Mouse (Mus musculus) monocyte, adult 5-6 weeks (primary cell): ENCODE data around the gene Slc48a1. TPM values are rescaled to one million over a fixed set of nuclear protein-coding genes. Genes with fewer than 3 reads are reported as not detected.

ENCODE experiments used
- ATAC-seq: fragments of 153-309, 156-312 bp; replicated peaks from 2 replicates; pipeline ENCODE4 v1.8.0; 2017; ENCODE audit warnings: mild to moderate bottlenecking; ENCODE audit not compliant: low TSS enrichment, insufficient number of reproducible peaks, severe bottlenecking, poor library complexity, low FRiP score
- total RNA-seq: library from RNA; stranded (forward); fragments of 200-1000, 200-491, 200-594 nt; gene quantifications from 3 replicates; pipeline ENCODE4 v1.2.3, GENCODE M21; 2017

Slc48a1 gene
- total RNA-seq, 1 experiment from 2014 or later = 20.0 TPM

DNA sequence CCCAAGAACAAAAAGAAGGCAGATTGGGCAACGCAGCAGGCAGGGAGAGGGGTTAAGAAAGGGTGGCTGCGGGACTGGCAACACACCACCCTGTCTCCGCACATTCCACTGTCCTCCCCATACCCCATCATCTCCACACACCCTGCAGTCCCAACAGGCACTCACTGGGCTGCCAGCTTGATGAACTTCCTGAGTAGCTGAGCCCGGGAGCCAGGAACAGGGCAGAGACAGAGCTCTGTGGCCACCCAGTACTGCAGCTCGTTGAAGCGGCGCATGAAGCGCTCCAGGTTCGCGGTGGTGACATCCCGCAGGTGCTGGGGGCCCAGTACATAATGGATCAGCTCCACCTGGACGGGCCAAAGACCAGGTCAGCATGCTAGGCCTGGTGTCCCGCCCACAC, 28.5 kb upstream of the Slc48a1 start:
- no peak for ATAC-seq

GRCm38 (mm10) chr15:97750697-97751096, 27.6 kb upstream of the Slc48a1 start:
- ATAC-seq = 0 out of 2 replicates have a peak, but pooled peaks have one; percentile 34

DNA sequence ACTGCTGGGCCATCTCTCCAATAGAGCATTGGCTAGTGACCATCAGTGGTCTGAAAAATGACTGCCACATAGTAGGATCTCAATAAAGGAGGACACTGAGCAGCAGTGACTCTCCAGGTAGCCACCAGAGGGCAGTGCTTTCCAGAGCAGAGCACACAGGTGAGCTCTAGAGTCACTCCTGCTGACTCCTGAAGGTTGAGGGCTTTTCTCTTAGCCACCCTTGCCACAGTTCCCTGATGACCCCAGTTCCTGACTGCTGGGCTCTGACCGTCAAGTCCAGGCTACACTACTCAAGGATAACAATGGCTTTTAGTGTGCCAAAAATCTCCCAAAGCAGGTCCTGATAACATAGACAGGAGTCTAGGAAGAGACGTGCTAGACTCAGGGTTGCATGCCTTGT, 26.6 kb upstream of the Slc48a1 start:
- ATAC-seq = no peak

GRCm38 (mm10) chr15:97752491-97752890, 25.8 kb upstream of the Slc48a1 start:
- ATAC-seq = no peak

DNA sequence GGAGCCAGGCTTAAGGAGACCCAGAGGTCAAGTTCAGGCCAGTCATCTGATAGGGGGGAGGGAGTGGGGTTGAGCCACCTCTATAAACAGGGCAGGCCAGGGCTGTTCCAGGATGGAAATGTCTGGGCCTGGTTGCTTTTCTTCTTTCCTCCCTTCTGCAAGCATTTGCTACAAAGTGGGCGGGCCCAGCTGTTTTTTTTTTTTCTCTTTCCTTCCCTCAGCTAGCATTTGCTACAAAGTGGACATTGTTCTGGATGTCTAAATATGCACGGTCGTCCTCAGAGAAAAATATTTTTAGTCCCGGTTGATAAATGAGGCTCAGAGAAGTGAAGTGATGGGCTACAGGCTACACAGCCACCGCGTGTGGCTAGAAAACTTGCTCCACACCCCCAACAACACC, 23.8 kb upstream of the Slc48a1 start:
- no peak for ATAC-seq

DNA sequence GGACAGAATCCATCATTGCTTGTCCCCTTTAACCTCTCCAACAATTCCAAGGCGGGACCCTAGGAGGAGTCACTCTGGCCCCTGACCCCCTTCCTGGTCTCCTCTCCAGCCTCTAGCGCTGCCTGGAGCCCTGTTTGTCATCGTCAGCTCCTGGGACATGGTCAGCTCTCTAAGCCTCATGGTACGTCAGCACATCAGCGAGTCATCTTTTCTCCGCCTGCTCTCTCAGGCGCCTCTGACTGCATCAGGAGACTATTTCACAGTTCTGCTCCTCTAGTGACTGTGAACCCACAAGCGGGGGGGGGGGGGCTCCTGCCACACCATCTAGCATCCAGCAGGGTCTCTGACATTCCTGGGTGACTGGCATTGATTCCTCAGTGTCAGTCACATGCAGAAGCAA, 23.0 kb upstream of the Slc48a1 start:
- no peak for ATAC-seq

DNA sequence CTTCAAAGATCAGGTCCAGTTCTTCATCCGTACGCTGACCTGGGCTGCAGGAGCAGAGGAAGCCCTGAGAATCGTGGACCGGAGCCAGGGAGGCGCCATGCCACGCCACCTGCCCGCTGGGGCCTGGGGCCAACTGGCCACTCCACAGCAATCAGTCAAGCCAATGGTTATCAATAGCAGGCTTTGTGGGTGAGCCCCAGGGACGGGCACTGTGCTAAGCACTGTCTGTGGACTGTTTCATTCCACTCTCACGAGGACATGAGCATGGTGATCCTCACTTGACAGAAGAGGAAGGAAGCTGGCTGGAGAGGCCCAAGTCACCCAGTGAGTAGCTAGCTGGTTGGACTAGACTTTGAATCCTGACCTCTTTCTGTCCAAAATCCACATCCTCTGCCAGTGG, 18.3 kb upstream of the Slc48a1 start:
- no peak for ATAC-seq

DNA sequence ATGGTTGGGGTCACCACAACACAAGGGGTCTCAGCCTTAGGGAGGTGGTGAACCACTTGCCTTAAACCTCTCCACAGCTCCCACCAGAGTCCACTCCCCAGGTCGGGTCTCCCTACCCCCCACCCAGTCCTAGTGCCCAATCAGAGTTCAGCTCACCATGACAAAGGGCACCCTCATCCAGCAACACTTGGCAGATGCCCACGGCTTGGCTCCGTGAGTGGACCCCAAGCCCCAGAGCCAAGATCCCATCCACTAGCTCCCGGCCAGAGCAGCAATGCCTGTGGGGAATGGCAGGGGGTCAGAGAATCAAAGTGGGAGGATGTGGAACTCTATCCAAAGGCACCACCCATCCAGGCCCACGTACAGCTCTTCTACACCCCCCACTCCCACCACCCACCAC, 17.4 kb upstream of the Slc48a1 start:
- no peak for ATAC-seq

GRCm38 (mm10) chr15:97761438-97761837, 16.9 kb upstream of the Slc48a1 start:
- no peak for ATAC-seq

- ATAC-seq = no peak
Measured at GRCm38 (mm10) chr15:97762733-97763132, 15.6 kb upstream of the Slc48a1 start.

- ATAC-seq = no peak
Measured at GRCm38 (mm10) chr15:97763256-97764049, 14.9 kb upstream of the Slc48a1 start.

- ATAC-seq = no peak
Measured at GRCm38 (mm10) chr15:97764532-97764931, 13.8 kb upstream of the Slc48a1 start.

GRCm38 (mm10) chr15:97765090-97765794, 13.1 kb upstream of the Slc48a1 start:
- ATAC-seq = no peak

DNA sequence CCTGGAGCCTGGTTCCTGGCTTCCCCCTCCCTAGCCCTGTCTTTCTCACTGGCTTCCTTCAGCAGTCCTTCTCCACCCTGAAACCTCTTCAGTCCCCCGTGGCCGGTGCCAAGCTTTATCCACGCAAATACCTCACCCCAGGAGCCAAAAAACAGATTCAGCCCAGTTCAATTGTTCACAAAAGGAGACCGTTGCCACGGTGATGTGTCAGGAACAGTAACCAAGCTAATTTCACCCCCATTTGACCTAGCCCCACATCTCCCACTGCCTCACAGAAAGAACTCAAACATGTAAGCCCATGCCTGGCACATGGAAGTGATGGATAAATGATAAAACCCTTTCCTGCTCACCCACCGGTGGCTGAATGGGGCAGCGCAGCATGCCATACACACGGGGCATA, 12.1 kb upstream of the Slc48a1 start:
- no peak for ATAC-seq

DNA sequence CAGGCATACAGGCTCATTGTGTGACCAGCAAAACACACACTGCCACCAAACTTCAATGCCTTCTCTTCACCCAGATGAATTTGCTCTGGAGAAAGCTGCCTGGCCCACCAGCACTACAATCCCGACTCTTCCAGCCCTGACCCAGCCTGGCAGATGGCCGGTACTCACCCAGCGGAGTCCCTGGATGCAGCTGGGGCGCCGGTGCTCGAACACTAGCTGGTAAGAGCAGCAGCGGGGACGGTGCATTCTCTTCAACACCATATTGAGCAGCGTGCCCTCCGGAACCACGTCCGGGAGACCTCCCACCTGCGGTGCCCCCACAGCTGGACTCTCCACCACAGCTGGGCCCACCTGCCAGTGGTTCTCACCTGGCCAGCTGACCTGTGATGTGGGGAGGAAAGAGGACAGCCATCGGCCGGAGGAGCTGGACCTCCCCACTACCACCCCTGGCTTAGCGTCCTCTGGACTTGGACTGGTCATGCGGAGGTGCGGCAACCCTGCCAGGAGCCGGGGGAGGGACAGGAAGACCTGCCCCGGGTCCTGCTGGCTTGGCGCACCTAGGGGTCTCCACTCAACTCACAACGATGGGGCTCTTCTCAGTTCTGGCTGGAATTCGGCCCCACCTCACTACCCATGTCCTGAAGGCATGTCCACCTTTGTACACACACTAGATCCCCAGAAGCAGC, 11.6 kb upstream of the Slc48a1 start:
- ATAC-seq = no peak

DNA sequence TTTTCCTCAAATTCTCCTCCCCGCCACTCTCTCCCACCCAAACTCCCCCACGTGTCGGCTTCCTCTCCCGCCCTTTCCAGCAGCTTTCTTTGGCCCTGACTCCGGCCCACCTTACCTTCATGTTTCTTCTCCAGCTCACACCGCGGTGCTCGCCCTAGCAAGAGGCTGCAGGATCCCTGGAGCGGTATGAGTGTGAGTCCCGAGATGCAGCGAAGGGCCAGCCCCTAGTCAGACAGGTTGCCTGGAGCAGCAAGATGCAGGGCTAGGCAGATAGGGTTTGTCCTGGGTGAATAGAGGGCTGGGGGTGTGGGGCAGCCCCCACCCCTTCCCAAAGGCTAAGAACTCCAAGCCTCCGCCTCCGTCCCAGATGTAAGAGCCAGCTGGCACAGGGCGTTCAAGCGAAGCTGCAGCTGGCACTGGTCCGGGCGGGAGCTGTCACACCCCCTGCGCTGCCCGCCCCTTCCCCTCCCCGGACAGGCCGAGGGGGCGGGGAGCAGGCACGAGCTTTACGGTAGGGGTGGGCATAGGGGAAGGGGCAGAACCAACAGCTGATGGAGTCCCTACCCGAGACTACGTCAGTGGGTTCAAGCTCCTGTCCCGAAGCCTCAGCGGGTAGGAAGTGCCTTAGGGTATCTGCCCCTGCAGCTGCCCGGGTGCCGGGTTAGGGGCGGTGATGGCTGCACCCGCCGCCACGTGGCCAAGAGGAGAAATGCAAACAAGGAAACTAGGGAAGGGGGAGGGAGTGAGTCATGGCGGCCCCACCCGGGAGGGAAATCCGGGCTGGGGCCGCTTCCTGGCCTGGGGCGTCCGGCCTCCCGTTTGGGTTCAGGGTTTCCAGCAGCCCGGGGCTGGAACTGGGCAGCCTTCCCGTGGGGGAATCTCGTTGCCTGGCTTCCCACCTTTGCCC, 10.8 kb upstream of the Slc48a1 start, which contains the start of gene Rapgef3:
Rapgef3 (minus strand) TSS at position 693 of the 907 bp plus-strand sequence.
- peak; percentile 65 for ATAC-seq

GRCm38 (mm10) chr15:97768192-97768591, 10.1 kb upstream of the Slc48a1 start:
- ATAC-seq = 0 out of 2 replicates have a peak, but pooled peaks have one; percentile 38

GRCm38 (mm10) chr15:97770280-97770679, 8.0 kb upstream of the Slc48a1 start:
- ATAC-seq = no peak
